Mouse (Mus musculus): ENCODE results near the gene Mink1. TPM values are rescaled to one million over a fixed set of nuclear protein-coding genes. Genes with fewer than 3 reads are reported as not detected.

The Mink1 gene
- total RNA-seq, 2 experiments from 2014 or later = 350 to 366 TPM

DNA sequence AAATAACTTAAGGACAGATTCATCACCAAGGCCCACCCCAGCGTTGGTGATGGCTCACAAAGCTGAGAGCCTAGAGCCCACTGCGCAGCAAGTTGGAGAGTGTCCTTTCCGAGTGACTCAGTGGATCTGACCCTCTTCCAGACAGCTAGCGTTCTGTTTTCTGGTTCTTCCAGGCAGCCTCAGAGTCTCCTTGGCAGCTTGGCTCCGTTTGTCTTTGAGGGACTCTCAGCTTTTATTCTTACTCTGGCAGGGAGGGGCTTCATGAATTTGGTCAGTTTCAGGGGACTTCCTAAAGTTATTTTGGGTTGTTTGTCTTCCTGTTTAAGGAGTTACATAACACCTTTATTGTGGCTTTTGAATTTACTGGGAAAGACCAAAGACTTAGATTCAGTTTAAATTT lies 24.3 kb downstream of the Mink1 start:
- no peak for DNase-seq (ENCODE audit: low spot score in 2 of 2)

DNA sequence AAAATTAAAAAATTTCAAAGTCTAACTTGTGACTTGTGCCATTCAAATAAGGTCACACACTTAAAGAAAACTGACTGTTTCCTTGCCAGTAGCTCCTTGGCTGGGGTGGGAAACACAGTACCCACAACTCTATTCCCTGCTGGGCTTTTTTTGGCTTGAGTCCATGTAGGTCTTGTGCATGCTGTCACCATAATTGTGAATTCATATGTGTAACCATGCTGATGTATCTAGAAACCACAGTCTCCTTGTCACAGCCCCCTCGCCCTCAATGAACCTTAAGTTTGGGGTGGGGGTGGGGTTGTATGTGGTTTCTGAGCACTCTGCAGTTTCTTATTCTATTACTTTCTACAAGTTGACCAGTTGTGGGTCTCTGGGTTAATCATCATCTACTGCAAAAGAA lies 29.1 kb downstream of the Mink1 start:
- no peak for DNase-seq (ENCODE audit: low spot score in 2 of 2)

- DNase-seq (ENCODE audit: low spot score in 2 of 2) = no peak
These were observed 31.7 kb downstream of the Mink1 start for GRCm38 (mm10) chr11:70594253-70594989.

DNA sequence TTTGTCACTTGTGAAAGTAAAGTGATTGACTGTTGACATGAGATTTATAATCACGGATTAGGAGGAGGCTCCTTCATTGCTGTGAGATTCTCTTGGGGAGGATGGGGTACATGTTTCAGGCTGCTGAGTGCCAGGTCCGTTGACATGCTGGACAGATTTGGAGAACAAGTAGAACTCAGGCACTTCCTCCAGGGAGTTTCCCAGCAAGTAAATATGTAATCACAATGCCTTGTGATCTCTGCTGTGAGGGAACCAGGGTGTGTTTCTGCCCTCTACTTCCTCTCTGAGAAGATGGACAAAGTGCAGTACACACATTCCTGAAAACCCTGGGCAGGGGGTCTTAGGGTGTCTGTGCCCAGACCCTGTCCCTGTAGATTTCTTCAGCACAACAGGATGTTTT lies 33.0 kb downstream of the Mink1 start:
- DNase-seq (ENCODE audit: low spot score in 2 of 2) = no peak

DNA sequence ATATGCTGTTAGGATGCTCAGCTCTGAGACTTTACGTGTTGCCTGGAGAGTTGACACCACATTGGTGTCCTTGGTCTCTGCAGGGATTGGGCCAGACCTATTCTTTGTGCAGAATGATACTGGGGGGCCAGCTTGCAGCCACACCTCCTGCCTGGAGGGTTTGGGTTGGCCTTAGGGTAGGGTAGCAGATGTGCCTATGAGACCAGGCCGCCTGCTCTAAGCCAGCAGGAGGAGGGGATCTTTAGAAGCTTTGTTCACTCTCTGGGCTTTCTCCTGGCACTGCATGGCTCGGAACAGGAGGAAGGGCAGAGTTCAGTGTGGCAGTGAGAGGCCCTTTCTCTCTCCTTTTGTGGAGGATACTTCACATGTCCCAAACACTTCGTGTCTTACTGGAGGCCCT lies 33.4 kb downstream of the Mink1 start:
- DNase-seq (ENCODE audit: low spot score in 2 of 2) = no peak

DNA sequence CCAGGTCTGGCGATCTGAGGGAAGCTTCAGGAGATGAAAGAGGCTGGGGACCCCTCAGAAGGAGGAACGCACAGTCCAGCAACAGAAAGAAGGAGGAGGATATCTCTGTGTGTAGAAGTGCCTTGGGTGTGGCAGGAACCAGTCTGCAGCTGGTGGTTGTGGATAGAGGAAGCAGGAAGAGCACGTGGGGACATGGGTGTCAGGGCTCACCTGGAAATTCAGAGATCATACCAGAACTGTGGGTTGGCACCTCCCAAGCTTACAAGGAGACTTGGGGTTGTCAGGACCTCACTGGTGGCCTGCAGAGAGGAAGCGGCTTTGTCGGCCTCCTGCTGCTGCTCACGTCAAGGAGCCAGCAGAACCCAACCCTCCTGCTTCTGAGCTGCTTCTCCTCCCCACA lies 34.6 kb downstream of the Mink1 start:
- DNase-seq (ENCODE audit: low spot score in 2 of 2) = no peak

DNA sequence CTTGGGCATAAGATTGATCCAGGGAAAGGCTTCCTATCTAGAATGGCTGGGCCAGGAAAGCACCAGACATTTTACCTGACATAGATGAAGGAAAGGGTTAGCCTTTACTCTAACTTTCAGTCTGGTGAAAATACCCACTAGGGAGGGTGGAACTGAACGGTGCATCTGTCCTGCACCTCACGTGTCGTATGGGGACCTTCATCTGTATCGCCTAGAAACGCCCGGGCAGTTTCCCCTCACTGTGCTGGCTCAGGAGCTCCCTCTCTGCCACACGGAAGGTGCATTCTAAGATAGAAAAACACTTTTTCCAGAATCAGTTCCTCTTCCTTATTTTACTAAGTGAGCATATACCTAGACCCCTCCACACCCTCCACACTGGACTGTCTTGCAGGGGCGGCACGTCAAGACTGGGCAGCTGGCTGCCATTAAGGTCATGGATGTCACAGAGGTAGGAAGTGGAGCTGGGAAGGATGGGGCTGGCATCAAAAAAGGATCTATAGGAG lies 35.8 kb downstream of the Mink1 start:
- no peak for DNase-seq (ENCODE audit: low spot score in 2 of 2)

- DNase-seq (ENCODE audit: low spot score in 2 of 2) = peak; percentile 65 to 73
These were observed 42.4 kb downstream of the Mink1 start for GRCm38 (mm10) chr11:70605024-70605566.

DNA sequence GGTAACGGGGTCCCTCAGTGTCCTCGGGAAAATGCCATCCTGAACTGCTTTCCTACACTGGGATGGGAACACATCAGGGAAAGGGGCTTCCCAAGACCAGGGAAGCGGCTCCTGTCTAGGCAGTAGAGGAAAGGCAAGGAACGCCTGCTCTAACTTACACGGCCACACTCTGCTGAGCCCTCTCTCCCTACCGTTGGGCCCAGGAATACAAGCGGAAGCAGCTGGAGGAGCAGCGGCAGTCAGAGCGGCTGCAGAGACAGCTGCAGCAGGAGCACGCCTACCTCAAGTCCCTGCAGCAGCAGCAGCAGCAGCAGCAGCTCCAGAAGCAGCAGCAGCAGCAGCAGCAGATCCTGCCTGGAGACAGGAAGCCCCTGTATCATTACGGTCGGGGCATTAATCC lies 44.0 kb downstream of the Mink1 start:
- DNase-seq (ENCODE audit: low spot score in 2 of 2) = no peak

DNA sequence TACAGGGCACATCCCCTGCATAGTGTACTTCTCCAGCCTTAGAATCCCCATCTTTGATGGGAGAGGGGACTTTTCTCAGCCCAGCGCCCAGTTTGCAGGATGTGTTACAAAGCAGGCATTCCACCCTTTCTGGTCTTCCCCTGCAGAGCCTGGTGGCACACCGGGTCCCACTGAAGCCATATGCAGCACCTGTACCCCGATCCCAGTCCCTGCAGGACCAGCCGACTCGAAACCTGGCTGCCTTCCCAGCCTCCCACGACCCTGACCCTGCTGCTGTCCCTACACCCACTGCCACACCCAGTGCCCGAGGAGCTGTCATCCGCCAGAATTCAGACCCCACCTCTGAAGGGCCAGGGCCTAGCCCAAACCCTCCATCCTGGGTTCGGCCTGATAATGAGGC lies 44.9 kb downstream of the Mink1 start:
- no peak for DNase-seq (ENCODE audit: low spot score in 2 of 2)

GRCm38 (mm10) chr11:70608381-70609066 lies 45.8 kb downstream of the Mink1 start:
- no peak for DNase-seq (ENCODE audit: low spot score in 2 of 2)

DNA sequence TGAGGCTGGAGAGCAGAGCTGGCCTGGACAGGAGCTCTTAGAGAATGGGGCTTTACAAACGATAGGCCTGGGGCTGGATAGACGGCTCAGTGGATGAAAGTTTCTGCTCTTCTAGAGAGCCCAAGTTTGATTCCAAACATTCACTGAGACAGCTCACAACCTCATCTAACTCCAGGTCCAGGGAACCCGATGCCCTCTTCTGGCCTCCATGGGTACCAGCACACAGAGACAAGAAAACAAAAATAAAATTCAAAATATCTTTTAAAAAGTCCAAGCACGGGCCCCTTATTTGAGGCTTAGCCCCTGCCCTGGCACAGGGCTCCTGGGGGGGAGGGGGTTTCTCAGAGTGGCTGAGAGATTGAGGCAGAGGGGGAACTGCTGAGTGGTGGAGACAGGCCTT lies 48.1 kb downstream of the Mink1 start:
- DNase-seq (ENCODE audit: low spot score in 2 of 2) = no peak

DNA sequence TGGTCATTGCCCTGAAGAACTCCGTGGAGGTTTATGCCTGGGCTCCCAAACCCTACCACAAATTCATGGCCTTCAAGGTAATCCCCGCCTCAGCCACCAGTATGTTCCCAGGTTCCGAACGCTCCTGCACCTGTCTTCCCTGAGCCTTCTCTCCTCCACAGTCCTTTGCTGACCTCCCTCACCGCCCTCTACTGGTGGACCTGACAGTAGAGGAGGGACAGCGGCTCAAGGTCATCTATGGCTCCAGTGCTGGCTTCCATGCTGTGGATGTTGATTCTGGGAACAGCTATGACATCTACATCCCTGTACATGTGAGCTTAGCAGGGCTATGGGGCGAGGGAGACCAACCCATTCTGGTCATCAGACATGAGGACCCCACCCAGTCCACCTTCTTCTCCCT lies 49.8 kb downstream of the Mink1 start:
- DNase-seq (ENCODE audit: low spot score in 2 of 2) = no peak

- DNase-seq (ENCODE audit: low spot score in 2 of 2) = no peak
These were observed 52.4 kb downstream of the Mink1 start for GRCm38 (mm10) chr11:70615074-70615473.

GRCm38 (mm10) chr11:70615516-70616093 lies 52.9 kb downstream of the Mink1 start, which contains the start of gene 4930544D05Rik:
4930544D05Rik (plus strand) TSS chr11:70615848.
- DNase-seq (ENCODE audit: low spot score in 2 of 2) = no peak

GRCm38 (mm10) chr11:70619101-70619500 lies 56.4 kb downstream of the Mink1 start, which contains the start of gene Chrne:
Chrne (minus strand) TSS chr11:70619216.
- DNase-seq (ENCODE audit: low spot score in 2 of 2) = no peak

DNA sequence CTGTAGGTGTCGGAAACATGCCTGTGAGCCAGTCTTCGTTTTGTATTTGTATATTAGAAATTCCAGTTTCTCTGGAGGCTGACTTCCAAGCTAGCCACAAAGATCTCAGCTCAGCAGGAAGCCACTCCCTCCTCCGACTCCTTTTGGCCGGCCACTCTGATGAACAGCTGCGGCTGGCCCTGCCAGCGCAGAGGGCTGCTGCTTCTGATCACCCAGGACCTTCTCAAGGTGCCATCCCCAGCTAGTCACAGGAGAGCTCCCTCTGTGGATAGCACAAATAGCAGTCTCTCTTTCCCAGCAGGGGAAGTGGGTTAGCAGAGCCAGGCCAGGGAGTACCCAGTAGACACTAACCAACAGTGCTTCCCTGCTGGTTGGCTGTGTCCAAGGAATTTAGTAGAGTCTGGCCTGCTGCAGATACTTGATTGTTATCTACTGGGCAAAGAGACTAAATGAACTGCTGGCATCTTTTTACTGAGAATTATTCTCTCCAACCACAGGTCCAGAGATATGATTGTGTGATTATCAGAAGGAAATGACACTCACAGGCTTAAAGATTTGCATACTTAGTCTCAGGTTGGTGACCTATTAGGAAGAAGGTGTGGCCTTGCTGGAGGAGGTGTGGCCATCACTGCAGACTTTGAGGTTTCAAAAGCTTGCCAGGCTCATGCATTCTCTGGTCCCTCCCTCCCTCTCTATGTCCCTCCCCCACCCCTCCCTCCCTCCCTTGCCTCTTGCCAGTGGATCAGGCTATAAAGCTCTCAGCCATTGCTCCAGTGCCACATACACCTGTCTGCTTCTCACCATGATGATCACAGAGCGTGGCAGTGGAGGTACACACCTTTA lies 59.5 kb downstream of the Mink1 start:
- no peak for DNase-seq (ENCODE audit: low spot score in 2 of 2)

GRCm38 (mm10) chr11:70623053-70623742 lies 60.5 kb downstream of the Mink1 start:
- no peak for DNase-seq (ENCODE audit: low spot score in 2 of 2)

DNA sequence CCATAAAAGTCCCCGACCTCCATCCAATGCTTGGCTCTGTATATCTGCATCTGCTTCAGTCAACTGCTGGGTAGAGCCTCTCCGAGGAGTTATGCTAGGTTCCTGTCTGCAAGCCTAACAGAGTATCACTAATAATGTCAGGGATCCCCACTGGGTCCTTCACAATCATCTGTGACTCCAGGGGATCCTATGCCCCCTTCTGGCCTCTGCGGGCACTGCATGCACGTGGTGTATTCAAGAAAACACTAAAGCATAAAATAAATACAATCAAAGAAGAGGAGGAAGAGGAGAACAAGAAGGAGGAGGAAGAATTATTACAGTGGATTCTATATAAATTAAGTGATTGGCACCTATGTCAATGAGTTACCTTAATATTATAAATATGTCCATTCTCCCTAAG lies 62.8 kb downstream of the Mink1 start:
- no peak for DNase-seq (ENCODE audit: low spot score in 2 of 2)

GRCm38 (mm10) chr11:70626877-70627276 lies 64.2 kb downstream of the Mink1 start:
- DNase-seq (ENCODE audit: low spot score in 2 of 2) = no peak

Measured in layer of hippocampus, postnatal 14 days (tissue).